Mouse (Mus musculus): ENCODE measurements around the gene Rpl36. TPM values are rescaled to one million over a fixed set of nuclear protein-coding genes. Genes with fewer than 3 reads are reported as not detected.
A peak's percentile ranks its signal among the peaks of the same experiment; 100 is the strongest.
"Not testable (repeated sequence)": the region's sequence is repeated elsewhere in the genome, so short reads cannot be mapped to it uniquely, and the experiment has no call there.

Rpl36 gene
- polyA plus RNA-seq, 1 experiment from 2014 or later = 2,952 TPM

GRCm38 (mm10) chr17:56611861-56612564, 1.2 kb upstream of the Rpl36 start:
- 19% methylated on average over 14 of the region's 14 CpGs for WGBS
- 0 out of 2 replicates have a peak, but pooled peaks have one; percentile 26 for ATAC-seq (replicated peaks; ENCODE audit: low FRiP score, low read depth)

GRCm38 (mm10) chr17:56612565-56612939, 664 bp upstream of the Rpl36 start:
- not testable (repeated sequence) for H3K4me2 ChIP-seq (ENCODE audit: low read length); H3K9ac ChIP-seq (ENCODE audit: low read depth, low read length); H3K27ac ChIP-seq

More at GRCm38 (mm10) chr17:56611861-56612564, 1.2 kb upstream of the Rpl36 start:
- Histone ChIP-seq H3K36me3 (ENCODE audit: insufficient read depth, low read length) (peaks cover 23% of the 10 kb centered on the region; the same call in 1 of the 2 replicates), H3K9me3 (replicated peaks; ENCODE audit: low read length) (no peaks in the 10 kb centered on the region), H3K9ac (ENCODE audit: low read depth, low read length) (no peak overlapping the region), H3K27ac (0 out of 2 replicates have a peak overlapping the region, but pooled peaks have one; percentile 5), H3K4me1 (replicated peaks; ENCODE audit: insufficient read depth, low read length) (peaks cover 19% of the 10 kb centered on the region), H3K4me2 (ENCODE audit: low read length) (peak overlapping the region; percentile 23; the same call in 1 of the 2 replicates), H3K27me3 (ENCODE audit: insufficient read depth, low read length) (no peaks in the 10 kb centered on the region), H3K4me3 (replicated peaks; ENCODE audit: low read depth, low read length) (no peak overlapping the region)
- DNase-seq (ENCODE audit: low spot score) = peak; percentile 65
- no peak for TF ChIP-seq CTCF (IDR thresholded peaks at IDR 0.05; ENCODE audit: low read depth)

GRCm38 (mm10) chr17:56613893-56614292, 677 bp downstream of the Rpl36 start:
- DNase-seq (ENCODE audit: low spot score); H3K9me3 ChIP-seq (replicated peaks; ENCODE audit: low read length); ATAC-seq (replicated peaks; ENCODE audit: low FRiP score, low read depth); H3K27me3 ChIP-seq (ENCODE audit: insufficient read depth, low read length): not testable (repeated sequence)
- peaks cover 37% of the 10 kb centered on the region for H3K36me3 ChIP-seq (ENCODE audit: insufficient read depth, low read length)
- peak overlapping the region; percentile 94 for H3K27ac ChIP-seq
- under 1% methylated on average over 24 of the region's 26 CpGs for WGBS
- H3K4me1 ChIP-seq (replicated peaks; ENCODE audit: insufficient read depth, low read length) = peaks cover 14% of the 10 kb centered on the region
- peak overlapping the region; percentile 87 for H3K9ac ChIP-seq (ENCODE audit: low read depth, low read length)
- H3K4me3 ChIP-seq (replicated peaks; ENCODE audit: low read depth, low read length) = peak overlapping the region; percentile 82
- H3K4me2 ChIP-seq (ENCODE audit: low read length) = peak overlapping the region; percentile 92

More at GRCm38 (mm10) chr17:56612565-56612939, 664 bp upstream of the Rpl36 start:
- not testable (repeated sequence) for ATAC-seq (replicated peaks; ENCODE audit: low FRiP score, low read depth); DNase-seq (ENCODE audit: low spot score); H3K4me3 ChIP-seq (replicated peaks; ENCODE audit: low read depth, low read length); H3K27me3 ChIP-seq (ENCODE audit: insufficient read depth, low read length); H3K9me3 ChIP-seq (replicated peaks; ENCODE audit: low read length)
- Histone ChIP-seq H3K36me3 (ENCODE audit: insufficient read depth, low read length) (peaks cover 26% of the 10 kb centered on the region), H3K4me1 (replicated peaks; ENCODE audit: insufficient read depth, low read length) (peaks cover 19% of the 10 kb centered on the region)
- 82% methylated on average over 10 of the region's 10 CpGs for WGBS

GRCm38 (mm10) chr17:56614391-56615135, 1.3 kb downstream of the Rpl36 start:
- H3K36me3 ChIP-seq (ENCODE audit: insufficient read depth, low read length) = peaks cover 44% of the 10 kb centered on the region
- no peak for ATAC-seq (replicated peaks; ENCODE audit: low FRiP score, low read depth)
- no peak for TF ChIP-seq CTCF (IDR thresholded peaks at IDR 0.05; ENCODE audit: low read depth)
- no peaks in the 10 kb centered on the region for H3K27me3 ChIP-seq (ENCODE audit: insufficient read depth, low read length)
- H3K9me3 ChIP-seq (replicated peaks; ENCODE audit: low read length) = no peaks in the 10 kb centered on the region
- H3K4me2 ChIP-seq (ENCODE audit: low read length) = peak overlapping the region; percentile 92
- peak overlapping the region; percentile 87 for H3K9ac ChIP-seq (ENCODE audit: low read depth, low read length)
- H3K4me1 ChIP-seq (replicated peaks; ENCODE audit: insufficient read depth, low read length) = peaks cover 14% of the 10 kb centered on the region
- 21% methylated on average over 14 of the region's 14 CpGs for WGBS
- no peak for DNase-seq (ENCODE audit: low spot score)
- H3K4me3 ChIP-seq (replicated peaks; ENCODE audit: low read depth, low read length) = peak overlapping the region; percentile 82
- H3K27ac ChIP-seq = peak overlapping the region; percentile 94; the same call in 1 of the 2 replicates

- H3K36me3 ChIP-seq (ENCODE audit: insufficient read depth, low read length) = peaks cover 51% of the 10 kb centered on the region
- no peaks in the 10 kb centered on the region for H3K27me3 ChIP-seq (ENCODE audit: insufficient read depth, low read length)
- H3K9me3 ChIP-seq (replicated peaks; ENCODE audit: low read length) = no peaks in the 10 kb centered on the region
- whole genome bisulfite sequencing = 78% methylated on average over 11 of the region's 11 CpGs
- ATAC-seq (replicated peaks; ENCODE audit: low FRiP score, low read depth) (no peak), DNase-seq (ENCODE audit: low spot score) (no peak)
- no peak overlapping the region for H3K27ac ChIP-seq
- no peak overlapping the region for H3K4me3 ChIP-seq (replicated peaks; ENCODE audit: low read depth, low read length)
- peaks cover 12% of the 10 kb centered on the region for H3K4me1 ChIP-seq (replicated peaks; ENCODE audit: insufficient read depth, low read length)
- H3K4me2 ChIP-seq (ENCODE audit: low read length) = peak overlapping the region; percentile 92
- TF ChIP-seq CTCF (IDR thresholded peaks at IDR 0.05; ENCODE audit: low read depth) = no peak
- H3K9ac ChIP-seq (ENCODE audit: low read depth, low read length) = peak overlapping the region; percentile 87
Measured at GRCm38 (mm10) chr17:56615136-56615784, 2.0 kb downstream of the Rpl36 start.

GRCm38 (mm10) chr17:56615792-56616191, 2.6 kb downstream of the Rpl36 start:
- Histone ChIP-seq H3K9me3 (replicated peaks; ENCODE audit: low read length) (no peaks in the 10 kb centered on the region), H3K27me3 (ENCODE audit: insufficient read depth, low read length) (no peaks in the 10 kb centered on the region), H3K4me1 (replicated peaks; ENCODE audit: insufficient read depth, low read length) (peaks cover 7% of the 10 kb centered on the region), H3K4me2 (ENCODE audit: low read length) (no peak overlapping the region), H3K36me3 (ENCODE audit: insufficient read depth, low read length) (peaks cover 51% of the 10 kb centered on the region), H3K4me3 (replicated peaks; ENCODE audit: low read depth, low read length) (no peak overlapping the region), H3K27ac (no peak overlapping the region), H3K9ac (ENCODE audit: low read depth, low read length) (no peak overlapping the region)
- DNase-seq (ENCODE audit: low spot score) (no peak), ATAC-seq (replicated peaks; ENCODE audit: low FRiP score, low read depth) (no peak)
- TF ChIP-seq CTCF (IDR thresholded peaks at IDR 0.05; ENCODE audit: low read depth) = no peak
- WGBS = 87% methylated on average over 4 of the region's 4 CpGs

Data from kidney, postnatal 0 days (tissue).